ENCODE assay signal across 1 mouse cellular context in genomic region chr9:120492400-120493351, GRCm38 (mm10).
TF ChIP-seq lines count a peak whose summit lies in the region.

No protein-coding gene starts in this region.

TF ChIP-seq in CH12.LX, 34 proteins besides CTCF, POLR2A, EP300 and RAD21 (continued from another document):
- TF ChIP-seq NELFE (IDR thresholded peaks at IDR 0.05; ENCODE audit: low read depth, low read length) (peak; percentile 78), ELF1 (IDR thresholded peaks at IDR 0.05; ENCODE audit: low read depth, low read length) (peak; percentile 66), RCOR1 (conservative IDR thresholded peaks at IDR 0.05; ENCODE audit: low read depth, low read length) (no peak), ETS1 (conservative IDR thresholded peaks at IDR 0.05; ENCODE audit: low read depth, low read length) (no peak), MAFK (IDR thresholded peaks at IDR 0.05; ENCODE audit: insufficient replicate concordance, low read length) (no peak), TCF12 (IDR thresholded peaks at IDR 0.05; ENCODE audit: low read depth, low read length) (peak; percentile 65; the same call in 1 of the 2 replicates), BHLHE40 (IDR thresholded peaks at IDR 0.05; ENCODE audit: low read depth, low read length) (peak; percentile 83), MXI1 (IDR thresholded peaks at IDR 0.05; ENCODE audit: low read depth, low read length) (peak; percentile 59; the same call in 1 of the 2 replicates), UBTF (IDR thresholded peaks at IDR 0.05; ENCODE audit: low read depth, low read length) (0 out of 2 replicates have a peak, but pooled peaks have one; percentile 57), POLR2AphosphoS2 (IDR thresholded peaks at IDR 0.05; ENCODE audit: low read depth, low read length) (no peak), MAZ (IDR thresholded peaks at IDR 0.05; ENCODE audit: low read depth, low read length) (0 out of 2 replicates have a peak, but pooled peaks have one; percentile 46)
TF ChIP-seq in CH12.LX: peak in this region for 14.
